Mouse (Mus musculus) embryonic fibroblast, embryonic 13.5 days (primary cell): ENCODE results near the gene Mtm1. TPM values are rescaled to one million over a fixed set of nuclear protein-coding genes. Genes with fewer than 3 reads are reported as not detected.

Experiments
- H3K27ac ChIP-seq: 2 replicates; pipeline ENCODE4 v1.5.1; 2012; ENCODE audit warnings: low read length, control low read depth, inconsistent platforms; ENCODE audit not compliant: insufficient read depth
- H3K4me1 ChIP-seq: 2 replicates; pipeline ENCODE4 v1.6.1; 2011; ENCODE audit warnings: low read length; ENCODE audit not compliant: control insufficient read depth, insufficient read depth
- H3K4me3 ChIP-seq: 2 replicates; pipeline ENCODE4 v1.5.1; 2011; ENCODE audit warnings: mild to moderate bottlenecking, control low read depth, low read length; ENCODE audit not compliant: insufficient read depth
- CTCF ChIP-seq: IDR thresholded peaks from 2 replicates; pipeline ENCODE4 v1.5.1; 2011; ENCODE audit warnings: mild to moderate bottlenecking, control low read depth, low read length, moderate library complexity, borderline replicate concordance; ENCODE audit not compliant: insufficient read depth
- POLR2A ChIP-seq: IDR thresholded peaks from 2 replicates; pipeline ENCODE4 v1.6.1; 2011; ENCODE audit warnings: low read depth, mild to moderate bottlenecking, control low read depth, low read length, moderate library complexity
- polyA plus RNA-seq: library from polyadenylated mRNA; stranded (reverse); fragments of >200 nt; gene quantifications from 2 replicates; pipeline ENCODE4 v1.2.4, GENCODE M21; 2011; ENCODE audit warnings: low read depth; ENCODE audit not compliant: missing spikeins, insufficient read length

Mtm1 gene
- polyA plus RNA-seq, 1 experiment = 12.1 TPM

DNA sequence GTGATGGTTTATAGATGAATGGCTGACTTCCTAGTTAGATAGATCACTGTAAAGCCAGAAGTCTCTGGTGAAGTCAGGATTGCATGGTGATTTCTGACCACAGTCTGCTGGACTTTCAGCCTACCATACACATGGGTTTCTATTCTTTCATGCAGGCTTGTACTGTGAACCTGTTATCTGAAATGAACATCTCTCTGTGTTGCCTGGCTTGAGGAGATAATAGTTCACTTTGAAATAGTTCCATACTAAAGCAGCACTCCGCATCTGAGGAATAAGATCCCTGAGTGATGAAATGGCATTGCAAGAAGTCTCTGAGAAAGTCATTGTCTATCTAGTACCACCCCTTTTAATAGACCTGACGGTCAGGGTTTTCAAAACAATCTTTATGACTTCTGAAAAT, 6.3 kb downstream of the Mtm1 start:
- TF ChIP-seq CTCF (no peak), POLR2A (no peak)
- Histone ChIP-seq H3K4me3 (no peak overlapping the region), H3K27ac (peak overlapping the region; percentile 47), H3K4me1 (no peaks in the 10 kb centered on the region)

DNA sequence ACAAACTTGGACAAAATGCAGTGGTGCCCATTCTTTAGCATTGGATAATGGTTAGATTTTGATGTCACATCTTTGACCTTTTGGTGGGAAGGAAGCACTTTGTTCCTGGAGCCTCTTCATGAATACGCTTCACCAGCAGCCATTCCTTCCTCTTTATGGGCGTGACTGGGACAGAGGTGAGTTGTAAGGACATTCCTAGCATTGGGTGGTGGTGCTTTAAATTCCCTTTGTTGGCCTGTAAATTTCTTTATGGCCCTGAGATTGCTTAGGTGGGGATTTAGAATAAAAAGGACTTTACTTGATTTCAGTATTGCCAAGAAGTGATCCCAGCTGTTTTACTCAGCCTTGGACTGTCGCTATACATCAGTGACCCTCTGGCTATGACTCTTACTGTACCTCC, 8.3 kb downstream of the Mtm1 start:
- TF ChIP-seq CTCF (no peak), POLR2A (no peak)
- H3K4me3 ChIP-seq = no peak overlapping the region
- H3K4me1 ChIP-seq = no peaks in the 10 kb centered on the region
- H3K27ac ChIP-seq = no peak overlapping the region

DNA sequence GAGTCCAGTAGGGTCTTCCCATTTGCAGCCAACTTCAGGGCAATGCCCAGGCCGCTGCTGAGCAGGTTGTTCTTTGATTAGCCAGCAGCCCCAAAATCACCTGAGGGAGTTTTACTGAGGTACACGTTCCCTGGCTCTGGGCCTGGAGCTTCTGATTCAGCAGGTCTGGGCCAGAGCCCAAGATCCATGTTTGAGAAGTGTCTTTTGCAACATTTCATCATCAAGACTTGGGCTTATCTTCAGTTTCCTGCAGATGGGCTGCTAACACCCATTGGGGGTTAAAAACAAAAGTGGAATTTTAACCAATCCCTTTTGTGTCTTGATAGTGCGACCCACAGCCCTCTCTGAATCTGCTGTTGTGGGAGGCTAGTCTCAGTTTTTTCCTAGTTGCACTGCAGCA, 10.3 kb downstream of the Mtm1 start:
- Histone ChIP-seq H3K27ac (no peak overlapping the region), H3K4me1 (no peaks in the 10 kb centered on the region), H3K4me3 (no peak overlapping the region)
- no peak for TF ChIP-seq CTCF
- no peak for TF ChIP-seq POLR2A

DNA sequence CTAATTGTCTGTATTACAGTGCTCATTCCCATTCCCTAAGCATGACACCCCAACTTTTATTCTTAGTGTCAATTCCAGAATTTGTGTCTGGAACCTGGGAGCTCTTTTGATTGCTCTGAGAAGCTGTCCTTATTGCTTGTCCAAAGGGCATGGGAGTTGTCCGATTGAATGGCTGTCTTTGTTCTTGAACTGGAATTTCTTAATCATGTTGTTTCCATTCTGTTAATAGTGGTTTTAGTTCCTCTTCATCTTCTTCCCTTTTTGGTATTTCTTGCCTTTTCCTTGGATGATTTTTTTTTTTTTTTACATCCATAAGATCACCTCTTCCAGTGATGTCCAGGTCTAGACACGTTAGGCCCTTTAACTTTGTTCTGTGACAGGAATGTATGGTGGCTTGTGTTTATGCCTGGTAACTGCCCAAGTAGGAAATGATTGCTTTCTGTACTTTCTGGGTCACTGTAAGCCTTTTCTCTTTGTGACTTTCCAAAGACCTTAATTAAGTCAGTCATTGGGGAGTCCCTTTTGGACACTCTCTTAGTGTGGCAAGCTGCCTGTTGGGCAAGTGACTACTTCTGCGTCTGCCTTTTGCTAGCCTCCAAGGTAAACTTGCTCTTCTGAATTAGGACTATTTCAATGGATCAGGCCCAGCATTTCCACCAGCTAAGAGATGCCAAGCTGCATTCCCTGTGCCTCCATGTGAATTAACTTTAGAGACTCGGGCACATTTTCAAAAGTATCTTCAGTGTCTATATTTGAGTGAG, 12.3 kb downstream of the Mtm1 start:
- Histone ChIP-seq H3K4me1 (no peaks in the 10 kb centered on the region), H3K4me3 (no peak overlapping the region), H3K27ac (no peak overlapping the region)
- TF ChIP-seq CTCF (no peak), POLR2A (no peak)

DNA sequence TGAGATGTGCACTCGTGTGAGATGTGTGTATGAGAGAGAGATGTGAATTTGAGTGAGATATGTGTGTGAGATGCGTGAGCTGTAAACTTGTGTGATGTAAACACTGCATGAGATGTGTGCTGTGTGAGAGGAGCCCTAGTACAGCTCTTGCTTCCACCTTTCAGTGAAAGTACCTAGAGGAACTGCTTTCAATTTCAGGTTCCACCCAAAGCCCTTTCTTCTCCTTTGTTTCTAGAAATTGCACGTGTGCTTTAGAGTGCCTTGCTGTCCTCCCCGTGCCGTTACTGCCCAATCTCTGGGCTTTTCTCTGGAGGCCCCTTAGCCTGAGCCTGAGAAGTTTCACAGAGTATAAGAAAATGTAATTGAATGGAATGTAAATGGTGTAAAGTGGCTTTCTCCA, 16.3 kb downstream of the Mtm1 start:
- Histone ChIP-seq H3K27ac (no peak overlapping the region), H3K4me1 (no peaks in the 10 kb centered on the region), H3K4me3 (no peak overlapping the region)
- TF ChIP-seq CTCF = no peak
- TF ChIP-seq POLR2A = no peak

DNA sequence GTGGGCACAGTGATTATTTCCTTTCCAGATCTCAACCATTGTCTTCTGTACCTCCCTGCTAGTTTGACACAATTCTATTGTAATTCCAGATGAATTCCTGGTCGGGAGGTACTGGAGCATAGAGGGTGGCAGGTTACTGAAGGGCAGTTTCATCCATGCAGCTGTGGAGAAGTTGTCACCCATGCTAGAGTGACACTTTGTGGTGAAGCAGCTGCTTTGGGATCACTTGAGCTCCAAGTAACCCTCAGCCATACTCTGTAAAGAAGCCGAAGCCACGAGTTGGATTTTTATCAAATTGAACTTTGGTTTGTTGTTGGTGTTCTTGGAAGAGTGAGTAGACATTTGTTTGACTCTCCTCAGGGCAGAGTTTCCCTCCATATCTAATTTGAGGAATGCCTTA, 17.6 kb downstream of the Mtm1 start:
- TF ChIP-seq CTCF (no peak), POLR2A (no peak)
- no peaks in the 10 kb centered on the region for H3K4me1 ChIP-seq
- H3K4me3 ChIP-seq = no peak overlapping the region
- H3K27ac ChIP-seq = no peak overlapping the region

DNA sequence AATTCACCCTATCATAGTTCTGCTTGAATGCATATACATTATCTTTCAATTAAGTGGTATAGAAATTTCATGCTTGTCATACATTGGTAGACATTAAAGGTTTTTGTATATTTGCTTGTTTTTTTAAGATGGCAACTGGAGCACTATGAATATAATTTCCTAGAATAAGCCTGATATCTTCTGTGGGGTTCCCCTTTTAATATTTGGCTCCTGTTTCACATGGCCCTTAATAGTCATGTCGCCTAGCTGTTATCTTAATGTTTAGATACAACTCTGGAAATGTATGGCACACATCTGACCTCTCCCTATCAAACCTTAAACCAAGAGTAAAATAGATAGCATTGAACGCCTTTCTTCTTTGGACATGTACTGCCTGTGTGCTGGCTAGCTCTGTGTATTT, 20.3 kb downstream of the Mtm1 start:
- Histone ChIP-seq H3K4me1 (no peaks in the 10 kb centered on the region), H3K4me3 (no peak overlapping the region), H3K27ac (no peak overlapping the region)
- TF ChIP-seq CTCF (no peak), POLR2A (no peak)

DNA sequence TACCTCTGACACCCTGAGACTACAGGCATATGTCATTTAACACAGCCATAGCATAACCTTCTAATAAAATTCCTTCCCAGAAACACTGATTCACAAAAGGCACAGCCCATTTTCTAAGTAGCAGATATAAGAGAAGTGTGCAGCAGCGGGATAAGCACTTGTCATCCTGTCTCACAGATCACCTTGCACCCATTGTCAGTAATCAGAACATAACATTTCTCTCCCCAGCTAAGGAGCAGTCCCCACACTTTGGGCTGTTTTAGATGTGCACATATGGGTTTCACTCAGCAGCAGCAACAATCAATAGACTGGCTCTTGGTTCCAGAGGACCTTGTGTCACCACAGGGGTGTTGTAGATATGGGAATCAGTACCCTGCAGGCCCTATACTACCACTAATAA, 45.9 kb downstream of the Mtm1 start:
- Histone ChIP-seq H3K4me1 (no peaks in the 10 kb centered on the region), H3K27ac (no peak overlapping the region), H3K4me3 (no peak overlapping the region)
- no peak for TF ChIP-seq POLR2A
- no peak for TF ChIP-seq CTCF

DNA sequence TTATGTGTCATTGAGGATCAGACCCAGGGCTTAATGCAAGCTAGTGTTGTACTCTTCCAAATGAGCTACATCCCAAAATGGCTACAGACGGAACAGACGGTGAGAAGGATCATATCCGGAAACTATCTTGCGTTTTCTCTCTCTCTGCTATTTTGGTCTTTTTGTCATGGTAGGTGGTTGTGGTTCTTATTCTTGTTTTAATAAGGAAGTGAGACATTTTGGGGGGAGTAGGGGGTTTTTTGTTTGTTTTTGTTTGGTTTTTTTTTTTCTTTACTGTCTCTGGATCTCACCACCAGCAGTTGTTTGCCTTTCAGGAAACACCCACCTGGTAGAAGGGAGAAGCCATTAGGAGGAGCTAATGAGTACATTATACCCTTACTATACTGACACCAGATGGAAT, 50.3 kb downstream of the Mtm1 start:
- no peak for TF ChIP-seq POLR2A
- TF ChIP-seq CTCF = no peak
- Histone ChIP-seq H3K27ac (no peak overlapping the region), H3K4me3 (no peak overlapping the region), H3K4me1 (no peaks in the 10 kb centered on the region)

DNA sequence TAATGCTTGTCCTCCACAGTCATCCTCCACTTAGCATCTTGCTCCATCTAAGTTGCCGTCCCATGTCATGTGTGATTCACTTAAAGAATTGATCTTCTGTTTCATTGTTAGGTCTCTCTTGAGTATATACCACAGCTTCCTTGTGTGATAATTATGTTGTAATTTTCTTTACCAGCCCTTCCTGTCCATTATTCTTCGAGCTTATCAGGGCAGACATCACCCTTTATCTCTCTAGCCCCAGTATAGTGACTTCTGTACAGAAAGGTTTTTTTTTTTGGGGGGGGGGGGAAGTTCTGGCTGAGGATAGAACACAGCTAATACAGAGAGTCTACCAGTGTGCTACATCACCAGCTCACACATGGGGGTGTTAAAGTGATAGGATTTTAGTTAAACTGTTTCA, 53.7 kb downstream of the Mtm1 start:
- Histone ChIP-seq H3K4me3 (no peak overlapping the region), H3K4me1 (no peaks in the 10 kb centered on the region)
- no peak for TF ChIP-seq POLR2A
- TF ChIP-seq CTCF = no peak

More for the DNA sequence above, 53.7 kb downstream of the Mtm1 start:
- no peak overlapping the region for H3K27ac ChIP-seq
